Mouse (Mus musculus) kidney, postnatal 14 days (tissue): ENCODE data around the gene Mfap2.

Experiments used
- DNase-seq: peaks from one replicate; pipeline ENCODE4 v3.0.0; 2022; ENCODE audit warnings: mixed read lengths

The Mfap2 gene

GRCm38 (mm10) chr4:141031733-141032132 is 21.5 kb downstream of the Mfap2 start:
- peak; percentile 75 for DNase-seq

- peak; percentile 67 for DNase-seq
These were observed 23.7 kb downstream of the Mfap2 start for GRCm38 (mm10) chr4:141033606-141034549.

- DNase-seq, result no peak
These were observed 30.9 kb downstream of the Mfap2 start for GRCm38 (mm10) chr4:141041117-141041516.

- DNase-seq, result peak; percentile 76
These were observed 34.6 kb downstream of the Mfap2 start for GRCm38 (mm10) chr4:141044816-141045215.

- DNase-seq, result no peak
These were observed 38.7 kb downstream of the Mfap2 start for GRCm38 (mm10) chr4:141048810-141049475.

- peak; percentile 54 for DNase-seq
These were observed 39.2 kb downstream of the Mfap2 start for GRCm38 (mm10) chr4:141049476-141049835.

GRCm38 (mm10) chr4:141052442-141052841 is 42.2 kb downstream of the Mfap2 start:
- peak; percentile 57 for DNase-seq

GRCm38 (mm10) chr4:141053138-141053537 is 42.9 kb downstream of the Mfap2 start:
- DNase-seq, result peak; percentile 65

GRCm38 (mm10) chr4:141053568-141054161 is 43.4 kb downstream of the Mfap2 start:
- DNase-seq, result peak; percentile 94

GRCm38 (mm10) chr4:141056970-141057369 is 46.8 kb downstream of the Mfap2 start:
- no peak for DNase-seq

- no peak for DNase-seq
These were observed 48.6 kb downstream of the Mfap2 start for GRCm38 (mm10) chr4:141058835-141059234.

- no peak for DNase-seq
These were observed 49.6 kb downstream of the Mfap2 start for GRCm38 (mm10) chr4:141059616-141060425.

GRCm38 (mm10) chr4:141060426-141061301 is 50.4 kb downstream of the Mfap2 start, which contains the start of gene Crocc:
Gene Crocc, minus strand, starts transcription at chr4:141060550.
- peak; percentile 99 for DNase-seq

- no peak for DNase-seq
These were observed 54.0 kb downstream of the Mfap2 start for GRCm38 (mm10) chr4:141064104-141064659.

- peak; percentile 89 for DNase-seq
These were observed 54.9 kb downstream of the Mfap2 start for GRCm38 (mm10) chr4:141065123-141065522.
